Mouse (Mus musculus): ENCODE measurements at regions not wholly inside any gene's neighbourhood (a gene's known extent, or its start where the extent isn't known, plus 50 kb on each side); places are given as distances from the start of the nearest gene placed in this dataset.

GRCm38 (mm10) chr17:52036479-52036878 is 203.4 kb upstream of the Satb1 start:
- DNase-seq (ENCODE audit: low read depth) = no peak

- DNase-seq (ENCODE audit: low read depth) = no peak
These were observed 198.0 kb upstream of the Satb1 start for GRCm38 (mm10) chr17:52031079-52031478.

- no peak for DNase-seq (ENCODE audit: low read depth)
These were observed 153.8 kb upstream of the Satb1 start for GRCm38 (mm10) chr17:51986920-51987319.

GRCm38 (mm10) chr17:51986212-51986611 is 153.1 kb upstream of the Satb1 start:
- DNase-seq (ENCODE audit: low read depth) = no peak

GRCm38 (mm10) chr17:51979126-51979525 is 146.0 kb upstream of the Satb1 start:
- no peak for DNase-seq (ENCODE audit: low read depth)

GRCm38 (mm10) chr17:51971444-51971843 is 138.4 kb upstream of the Satb1 start:
- DNase-seq (ENCODE audit: low read depth) = peak; percentile 6

GRCm38 (mm10) chr17:51966573-51967284 is 133.6 kb upstream of the Satb1 start:
- DNase-seq (ENCODE audit: low read depth) = no peak

- DNase-seq (ENCODE audit: low read depth) = no peak
These were observed 129.5 kb upstream of the Satb1 start for GRCm38 (mm10) chr17:51962529-51963110.

- DNase-seq (ENCODE audit: low read depth) = no peak
These were observed 128.2 kb upstream of the Satb1 start for GRCm38 (mm10) chr17:51961337-51961736.

GRCm38 (mm10) chr17:51956275-51956674 is 123.2 kb upstream of the Satb1 start:
- no peak for DNase-seq (ENCODE audit: low read depth)

- no peak for DNase-seq (ENCODE audit: low read depth)
These were observed 104.6 kb upstream of the Satb1 start for GRCm38 (mm10) chr17:51937707-51938106.

- no peak for DNase-seq (ENCODE audit: low read depth)
These were observed 103.0 kb upstream of the Satb1 start for GRCm38 (mm10) chr17:51936071-51936470.

GRCm38 (mm10) chr17:51926392-51926791 is 93.3 kb upstream of the Satb1 start:
- DNase-seq (ENCODE audit: low read depth) = no peak

- DNase-seq (ENCODE audit: low read depth) = no peak
These were observed 73.9 kb upstream of the Satb1 start for GRCm38 (mm10) chr17:51907031-51907430.

GRCm38 (mm10) chr17:51906418-51906817 is 73.3 kb upstream of the Satb1 start:
- DNase-seq (ENCODE audit: low read depth) = no peak

- no peak for DNase-seq (ENCODE audit: low read depth)
These were observed 70.8 kb upstream of the Satb1 start for GRCm38 (mm10) chr17:51903885-51904284.

- DNase-seq (ENCODE audit: low read depth) = no peak
These were observed 66.3 kb upstream of the Satb1 start for GRCm38 (mm10) chr17:51899376-51899775.

- no peak for DNase-seq (ENCODE audit: low read depth)
These were observed 63.1 kb upstream of the Satb1 start for GRCm38 (mm10) chr17:51896160-51896559.

- DNase-seq (ENCODE audit: low read depth) = no peak
These were observed 61.2 kb upstream of the Satb1 start for GRCm38 (mm10) chr17:51894278-51894677.

GRCm38 (mm10) chr17:51892856-51893255 is 59.8 kb upstream of the Satb1 start:
- no peak for DNase-seq (ENCODE audit: low read depth)

- no peak for DNase-seq (ENCODE audit: low read depth)
These were observed 59.1 kb upstream of the Satb1 start for GRCm38 (mm10) chr17:51892159-51892558.
